Mouse (Mus musculus) embryonic fibroblast, embryonic 13.5 days (primary cell): ENCODE measurements around the gene E130208F15Rik.

Experiments used
- CTCF ChIP-seq: IDR thresholded peaks from 2 replicates; pipeline ENCODE4 v1.5.1; 2011; ENCODE audit warnings: mild to moderate bottlenecking, control low read depth, low read length, moderate library complexity, borderline replicate concordance; ENCODE audit not compliant: insufficient read depth
- POLR2A ChIP-seq: IDR thresholded peaks from 2 replicates; pipeline ENCODE4 v1.6.1; 2011; ENCODE audit warnings: low read depth, mild to moderate bottlenecking, control low read depth, low read length, moderate library complexity

DNA sequence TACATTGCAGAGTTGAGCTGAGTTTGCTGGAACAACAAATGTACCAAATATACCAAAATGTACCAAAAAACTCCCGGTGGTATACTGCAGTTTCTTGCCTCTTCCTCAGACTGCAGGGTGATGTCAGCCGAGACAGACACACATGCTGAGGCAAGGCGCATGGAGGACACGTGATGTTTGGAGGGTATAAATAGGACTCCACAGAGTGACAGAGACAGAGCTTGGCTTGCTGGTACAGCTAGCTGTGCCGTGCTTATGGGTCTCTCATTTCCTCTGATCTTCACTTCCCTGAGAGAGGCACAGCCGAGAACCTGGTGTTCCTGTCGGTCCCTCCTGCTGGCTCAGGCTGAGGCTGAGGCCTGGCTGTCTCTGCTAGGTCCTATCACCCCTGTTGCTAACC is 38.8 kb upstream of the E130208F15Rik start:
- TF ChIP-seq CTCF = no peak
- TF ChIP-seq POLR2A = no peak
